Mouse (Mus musculus) right cerebral cortex, postnatal 25 days (tissue): ENCODE results near the gene Umad1.

Source experiments
- DNase-seq: peaks from one replicate; pipeline ENCODE4 v3.0.0; 2022

The Umad1 gene

GRCm38 (mm10) chr6:8485414-8486175 lies 226.5 kb downstream of the Umad1 start:
- no peak for DNase-seq

- no peak for DNase-seq
Measured at GRCm38 (mm10) chr6:8486391-8487043, 227.4 kb downstream of the Umad1 start.

- no peak for DNase-seq
Measured at GRCm38 (mm10) chr6:8487044-8487853, 228.2 kb downstream of the Umad1 start.

- DNase-seq, result no peak
Measured at GRCm38 (mm10) chr6:8488249-8488648, 229.2 kb downstream of the Umad1 start.

GRCm38 (mm10) chr6:8489266-8489665 lies 230.2 kb downstream of the Umad1 start:
- DNase-seq, result no peak

GRCm38 (mm10) chr6:8489938-8490585 lies 231.0 kb downstream of the Umad1 start:
- DNase-seq, result no peak

- no peak for DNase-seq
Measured at GRCm38 (mm10) chr6:8492248-8492647, 233.2 kb downstream of the Umad1 start.

GRCm38 (mm10) chr6:8495109-8495826 lies 236.2 kb downstream of the Umad1 start:
- no peak for DNase-seq

- no peak for DNase-seq
Measured at GRCm38 (mm10) chr6:8495827-8496222, 236.7 kb downstream of the Umad1 start.

GRCm38 (mm10) chr6:8497234-8497867 lies 238.3 kb downstream of the Umad1 start:
- no peak for DNase-seq

- no peak for DNase-seq
Measured at GRCm38 (mm10) chr6:8497868-8498257, 238.8 kb downstream of the Umad1 start.

GRCm38 (mm10) chr6:8498961-8499360 lies 239.9 kb downstream of the Umad1 start:
- DNase-seq, result no peak

- no peak for DNase-seq
Measured at GRCm38 (mm10) chr6:8503953-8504352, 244.9 kb downstream of the Umad1 start.

- DNase-seq, result no peak
Measured at GRCm38 (mm10) chr6:8504521-8505228, 245.6 kb downstream of the Umad1 start.

GRCm38 (mm10) chr6:8506631-8507030 lies 247.5 kb downstream of the Umad1 start:
- DNase-seq, result no peak
